Mouse (Mus musculus): ENCODE measurements around the gene S100a7a. TPM values are rescaled to one million over a fixed set of nuclear protein-coding genes. Genes with fewer than 3 reads are reported as not detected.
A peak's percentile ranks its signal among the peaks of the same experiment; 100 is the strongest.

Gene S100a7a
- polyA plus RNA-seq, 2 experiments, result not detected

DNA sequence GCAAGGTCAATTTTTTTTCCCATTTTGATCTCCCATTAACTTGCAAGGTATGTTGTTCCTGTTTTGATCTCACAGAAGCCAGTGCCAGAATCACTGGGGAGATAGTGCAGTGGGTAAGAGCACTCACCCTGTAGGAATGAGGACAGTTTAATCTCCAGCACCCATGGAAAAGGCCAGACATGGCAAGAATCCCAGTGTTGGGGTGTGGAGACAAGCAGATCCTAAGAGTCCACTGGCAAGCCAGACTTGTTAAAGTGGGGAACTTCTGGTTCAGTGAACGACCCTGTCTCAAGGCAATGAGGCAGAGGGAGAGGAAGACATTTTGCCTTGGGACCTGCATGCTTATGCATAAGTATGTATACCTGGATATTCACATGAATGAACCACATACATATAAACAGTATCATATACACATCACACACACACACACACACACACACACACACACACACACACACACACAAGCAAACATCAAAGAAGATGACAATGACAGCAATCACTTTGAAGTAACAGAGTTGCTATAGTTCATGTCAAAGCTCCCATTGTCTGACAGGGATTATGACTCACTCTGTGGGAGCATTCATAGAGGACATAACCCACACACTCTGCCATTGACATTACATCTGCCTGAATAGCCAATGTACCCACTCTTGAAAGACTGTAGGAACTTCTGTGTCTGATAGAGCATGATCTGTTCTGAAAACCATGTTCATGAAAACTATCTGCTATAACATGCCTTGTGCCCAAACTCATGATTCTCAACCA, 15.1 kb upstream of the S100a7a start:
- H3K27me3 ChIP-seq (ENCODE audit: control insufficient read depth, insufficient read depth, low read length), result no peaks in the 10 kb centered on the region
- no peak for DNase-seq (ENCODE audit: low read depth in 3 of 3, low spot score in 3 of 3)
- 38% methylated on average over 1 of the region's 1 CpGs for WGBS (ENCODE audit: insufficient replicate concordance)
- ATAC-seq (ENCODE audit: insufficient read depth), result no peak
- no peak for TF ChIP-seq CTCF (IDR thresholded peaks at IDR 0.05; ENCODE audit: low read depth)
- TF ChIP-seq EP300 (IDR thresholded peaks at IDR 0.05; ENCODE audit: low read depth), result no peak
- H3K9me3 ChIP-seq (ENCODE audit: control insufficient read depth, low read length), result no peaks in the 10 kb centered on the region
- no peaks in the 10 kb centered on the region for H3K36me3 ChIP-seq (replicated peaks; ENCODE audit: control insufficient read depth, insufficient read depth, low read depth)
- no peak overlapping the region for H3K9ac ChIP-seq (replicated peaks)
- H3K4me1 ChIP-seq (replicated peaks; ENCODE audit: control insufficient read depth in 2 of 2, insufficient read depth in 2 of 2, low read length in 1 of 2), result no peaks in the 10 kb centered on the region
- H3K27ac ChIP-seq, result no peak overlapping the region
- H3K4me2 ChIP-seq (ENCODE audit: low read depth), result no peak overlapping the region
- H3K4me3 ChIP-seq (ENCODE audit: insufficient read depth in 1 of 2, low read depth in 2 of 2, low read length in 2 of 2), result no peak overlapping the region

DNA sequence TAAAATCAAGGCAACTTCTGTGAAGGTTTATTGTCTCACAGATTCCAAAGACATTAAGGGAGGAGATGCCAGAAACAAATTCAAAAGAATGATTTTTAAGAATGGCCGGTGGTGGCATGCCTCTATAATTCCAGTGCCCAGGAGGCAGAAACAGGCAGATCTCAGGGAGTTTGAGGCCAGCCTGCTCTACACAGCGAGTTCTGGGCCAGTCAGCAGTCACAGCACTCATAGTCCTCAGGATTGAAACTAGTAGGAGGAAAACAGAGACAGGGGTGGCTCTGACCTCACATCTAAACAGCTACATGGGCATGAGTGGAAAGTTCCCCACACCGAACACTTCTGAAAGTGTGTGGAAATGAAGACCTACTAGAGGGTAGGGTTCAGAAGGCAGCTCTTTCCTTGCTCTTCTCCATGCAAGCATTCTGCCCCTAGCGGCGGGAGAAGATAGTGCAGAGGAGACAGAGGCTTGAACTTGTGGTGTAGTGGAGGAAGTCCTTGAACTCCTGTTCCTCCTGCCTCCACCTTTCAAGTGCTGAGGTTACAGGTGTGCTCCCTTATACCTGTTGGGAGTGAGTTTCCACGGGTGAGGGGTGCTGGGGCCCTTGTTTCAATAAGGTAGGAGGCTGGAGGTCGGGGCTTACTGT, 14.2 kb upstream of the S100a7a start:
- WGBS (ENCODE audit: insufficient replicate concordance), result 29% methylated on average over 7 of the region's 7 CpGs

DNA sequence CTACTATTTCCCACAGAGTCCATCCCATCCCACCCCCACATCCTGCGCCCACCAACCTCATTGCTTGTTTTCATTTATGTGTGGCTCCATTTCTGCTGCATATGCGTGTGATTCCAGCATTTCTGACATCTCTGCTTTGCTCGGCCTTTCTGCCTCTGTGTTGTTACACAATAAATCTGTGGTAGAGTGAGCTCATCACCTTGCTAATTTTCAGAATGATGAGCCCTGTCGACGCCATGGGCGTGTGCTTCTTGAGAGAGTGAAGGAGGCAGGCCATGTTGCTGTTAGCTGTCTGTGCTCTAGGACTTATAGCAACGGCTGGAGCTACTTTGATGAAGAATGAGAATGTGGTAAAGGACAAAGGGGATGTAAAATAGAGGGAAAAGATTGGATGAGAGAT, 12.8 kb upstream of the S100a7a start:
- TF ChIP-seq CTCF (IDR thresholded peaks at IDR 0.05; ENCODE audit: low read depth) (no peak), EP300 (IDR thresholded peaks at IDR 0.05; ENCODE audit: low read depth) (no peak)
- Histone ChIP-seq H3K27ac (no peak overlapping the region), H3K9ac (replicated peaks) (no peak overlapping the region), H3K4me1 (replicated peaks; ENCODE audit: control insufficient read depth in 2 of 2, insufficient read depth in 2 of 2, low read length in 1 of 2) (no peaks in the 10 kb centered on the region), H3K27me3 (ENCODE audit: control insufficient read depth, insufficient read depth, low read length) (no peaks in the 10 kb centered on the region), H3K4me2 (ENCODE audit: low read depth) (no peak overlapping the region), H3K36me3 (replicated peaks; ENCODE audit: control insufficient read depth, insufficient read depth, low read depth) (no peaks in the 10 kb centered on the region), H3K4me3 (ENCODE audit: insufficient read depth in 1 of 2, low read depth in 2 of 2, low read length in 2 of 2) (no peak overlapping the region), H3K9me3 (ENCODE audit: control insufficient read depth, low read length) (no peaks in the 10 kb centered on the region)
- WGBS (ENCODE audit: insufficient replicate concordance), result 51% methylated on average over 7 of the region's 7 CpGs
- ATAC-seq (ENCODE audit: insufficient read depth) (no peak), DNase-seq (ENCODE audit: low read depth in 3 of 3, low spot score in 3 of 3) (no peak)

More for the DNA sequence above, 14.2 kb upstream of the S100a7a start:
- H3K36me3 ChIP-seq (replicated peaks; ENCODE audit: control insufficient read depth, insufficient read depth, low read depth), result no peaks in the 10 kb centered on the region
- no peak overlapping the region for H3K9ac ChIP-seq (replicated peaks)
- no peak overlapping the region for H3K27ac ChIP-seq
- H3K4me2 ChIP-seq (ENCODE audit: low read depth), result no peak overlapping the region
- no peaks in the 10 kb centered on the region for H3K27me3 ChIP-seq (ENCODE audit: control insufficient read depth, insufficient read depth, low read length)
- no peaks in the 10 kb centered on the region for H3K9me3 ChIP-seq (ENCODE audit: control insufficient read depth, low read length)
- TF ChIP-seq EP300 (IDR thresholded peaks at IDR 0.05; ENCODE audit: low read depth), result no peak
- peak; percentile 89 for TF ChIP-seq CTCF (IDR thresholded peaks at IDR 0.05; ENCODE audit: low read depth)
- H3K4me1 ChIP-seq (replicated peaks; ENCODE audit: control insufficient read depth in 2 of 2, insufficient read depth in 2 of 2, low read length in 1 of 2), result no peaks in the 10 kb centered on the region
- ATAC-seq (ENCODE audit: insufficient read depth), result no peak
- no peak for DNase-seq (ENCODE audit: low read depth in 3 of 3, low spot score in 3 of 3)
- no peak overlapping the region for H3K4me3 ChIP-seq (ENCODE audit: insufficient read depth in 1 of 2, low read depth in 2 of 2, low read length in 2 of 2)

DNA sequence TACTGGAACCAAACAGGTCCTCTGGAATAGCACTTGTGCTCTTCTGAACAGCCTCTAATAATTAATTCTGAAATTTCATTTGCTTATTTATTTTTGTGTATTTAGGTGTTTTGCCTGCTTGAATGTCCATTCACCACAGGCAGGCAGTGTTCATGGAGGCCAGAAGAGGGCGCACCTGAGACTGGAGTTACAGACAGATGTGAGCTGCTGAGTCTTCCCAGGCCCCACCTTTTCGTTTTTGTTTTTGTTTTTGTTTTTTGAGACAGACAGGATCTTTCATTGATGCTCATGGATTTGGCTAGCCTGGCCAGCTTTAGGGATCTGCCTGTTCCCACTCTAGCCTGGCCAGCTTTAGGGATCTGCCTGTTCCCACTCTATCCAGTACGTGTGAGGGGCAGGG, 9.6 kb upstream of the S100a7a start:
- no peak for ATAC-seq (ENCODE audit: insufficient read depth)
- Histone ChIP-seq H3K9me3 (ENCODE audit: control insufficient read depth, low read length) (no peaks in the 10 kb centered on the region), H3K4me1 (replicated peaks; ENCODE audit: control insufficient read depth in 2 of 2, insufficient read depth in 2 of 2, low read length in 1 of 2) (no peaks in the 10 kb centered on the region), H3K4me2 (ENCODE audit: low read depth) (no peak overlapping the region), H3K9ac (replicated peaks) (no peak overlapping the region), H3K36me3 (replicated peaks; ENCODE audit: control insufficient read depth, insufficient read depth, low read depth) (no peaks in the 10 kb centered on the region), H3K4me3 (ENCODE audit: insufficient read depth in 1 of 2, low read depth in 2 of 2, low read length in 2 of 2) (no peak overlapping the region), H3K27ac (no peak overlapping the region), H3K27me3 (ENCODE audit: control insufficient read depth, insufficient read depth, low read length) (no peaks in the 10 kb centered on the region)
- no peak for TF ChIP-seq EP300 (IDR thresholded peaks at IDR 0.05; ENCODE audit: low read depth)
- TF ChIP-seq CTCF (IDR thresholded peaks at IDR 0.05; ENCODE audit: low read depth), result peak; percentile 75
- WGBS (ENCODE audit: insufficient replicate concordance), result 32% methylated on average over 3 of the region's 3 CpGs
- DNase-seq (ENCODE audit: low read depth in 3 of 3, low spot score in 3 of 3), result no peak

DNA sequence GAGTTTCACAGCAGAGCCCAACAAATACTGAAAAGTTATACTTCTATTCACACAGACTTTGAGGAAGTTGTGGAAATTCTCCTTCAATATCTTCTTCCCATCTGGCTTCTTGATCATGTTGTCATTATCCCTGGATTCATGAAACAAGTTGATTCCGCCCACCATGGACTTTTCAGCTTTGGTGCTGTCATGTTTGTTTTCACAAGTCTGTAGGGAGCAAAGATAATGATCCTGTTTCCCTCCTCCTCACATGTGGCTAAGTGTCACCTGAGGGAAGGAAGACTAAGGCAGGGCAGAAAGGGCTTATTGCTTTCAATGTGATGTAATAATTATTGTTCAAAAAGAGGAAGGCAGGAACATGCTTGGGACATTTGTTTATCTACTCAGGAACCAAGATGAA, 6.5 kb upstream of the S100a7a start:
- ATAC-seq (ENCODE audit: insufficient read depth) (no peak), DNase-seq (ENCODE audit: low read depth in 3 of 3, low spot score in 3 of 3) (no peak)
- WGBS (ENCODE audit: insufficient replicate concordance), result 38% methylated on average over 1 of the region's 1 CpGs
- TF ChIP-seq CTCF (IDR thresholded peaks at IDR 0.05; ENCODE audit: low read depth) (no peak), EP300 (IDR thresholded peaks at IDR 0.05; ENCODE audit: low read depth) (no peak)
- H3K4me1 ChIP-seq (replicated peaks; ENCODE audit: control insufficient read depth in 2 of 2, insufficient read depth in 2 of 2, low read length in 1 of 2), result no peaks in the 10 kb centered on the region
- no peak overlapping the region for H3K27ac ChIP-seq
- H3K36me3 ChIP-seq (replicated peaks; ENCODE audit: control insufficient read depth, insufficient read depth, low read depth), result no peaks in the 10 kb centered on the region
- no peak overlapping the region for H3K9ac ChIP-seq (replicated peaks)
- H3K9me3 ChIP-seq (ENCODE audit: control insufficient read depth, low read length), result no peaks in the 10 kb centered on the region
- H3K4me3 ChIP-seq (ENCODE audit: insufficient read depth in 1 of 2, low read depth in 2 of 2, low read length in 2 of 2), result no peak overlapping the region
- no peak overlapping the region for H3K4me2 ChIP-seq (ENCODE audit: low read depth)
- no peaks in the 10 kb centered on the region for H3K27me3 ChIP-seq (ENCODE audit: control insufficient read depth, insufficient read depth, low read length)
